Mouse (Mus musculus) spleen, adult 2 months (tissue): ENCODE data around the gene Cbln4.

ENCODE experiments used
- CTCF ChIP-seq: fragments of 200-500 bp; IDR thresholded peaks from 2 replicates; pipeline ENCODE4 v1.5.1; 2011; ENCODE audit warnings: mild to moderate bottlenecking, inconsistent platforms; ENCODE audit not compliant: insufficient read depth, insufficient read length, insufficient replicate concordance; ENCODE audit errors: extremely low read depth
- POLR2A ChIP-seq: fragments of 200-500 bp; IDR thresholded peaks from 2 replicates; pipeline ENCODE4 v1.6.1; 2011; ENCODE audit warnings: low read depth, low read length, inconsistent platforms

- TF ChIP-seq CTCF (no peak), POLR2A (no peak)
Observed at GRCm38 (mm10) chr2:171994240-171994639, 49.0 kb downstream of the Cbln4 start.
